Mouse (Mus musculus): ENCODE measurements around the gene Gm6034. TPM values are rescaled to one million over a fixed set of nuclear protein-coding genes. Genes with fewer than 3 reads are reported as not detected.
"Not testable (repeated sequence)": the region's sequence is repeated elsewhere in the genome, so short reads cannot be mapped to it uniquely, and the experiment has no call there.

The Gm6034 gene
- polyA plus RNA-seq, 1 experiment from 2014 or later: not detected

GRCm38 (mm10) chr17:36082519-36083232 is 39.9 kb downstream of the Gm6034 start:
- H3K9ac ChIP-seq (ENCODE audit: low read depth, low read length); H3K27ac ChIP-seq (ENCODE audit: low read depth, low read length); ATAC-seq (replicated peaks; ENCODE audit: insufficient number of reproducible peaks, low FRiP score, low TSS enrichment); H3K4me1 ChIP-seq (ENCODE audit: control insufficient read depth, insufficient read depth, low read length); H3K36me3 ChIP-seq (ENCODE audit: control insufficient read depth, insufficient read depth, low read length); H3K9me3 ChIP-seq (replicated peaks; ENCODE audit: control insufficient read depth, low read length): not testable (repeated sequence)
- H3K4me2 ChIP-seq: peak overlapping the region; percentile 95
- H3K27me3 ChIP-seq (ENCODE audit: control insufficient read depth, insufficient read depth, low read length): peaks cover 23% of the 10 kb centered on the region
- peak overlapping the region; percentile 56 for H3K4me3 ChIP-seq (ENCODE audit: low read depth, low read length)
- 50% methylated on average over 3 of the region's 6 CpGs for WGBS (ENCODE audit: insufficient replicate concordance)

- H3K9ac ChIP-seq (ENCODE audit: low read depth, low read length): peak overlapping the region; percentile 65
- no peaks in the 10 kb centered on the region for H3K36me3 ChIP-seq (ENCODE audit: control insufficient read depth, insufficient read depth, low read length)
- WGBS (ENCODE audit: insufficient replicate concordance): 1% methylated on average over 46 of the region's 46 CpGs
- peak overlapping the region; percentile 56 for H3K4me3 ChIP-seq (ENCODE audit: low read depth, low read length)
- no peak overlapping the region for H3K27ac ChIP-seq (ENCODE audit: low read depth, low read length)
- 0 out of 2 replicates have a peak, but pooled peaks have one; percentile 35 for ATAC-seq (replicated peaks; ENCODE audit: insufficient number of reproducible peaks, low FRiP score, low TSS enrichment)
- peaks cover 23% of the 10 kb centered on the region for H3K27me3 ChIP-seq (ENCODE audit: control insufficient read depth, insufficient read depth, low read length)
- peaks cover 4% of the 10 kb centered on the region; the same call in 1 of the 2 replicates for H3K4me1 ChIP-seq (ENCODE audit: control insufficient read depth, insufficient read depth, low read length)
- no peaks in the 10 kb centered on the region for H3K9me3 ChIP-seq (replicated peaks; ENCODE audit: control insufficient read depth, low read length)
- peak overlapping the region; percentile 95 for H3K4me2 ChIP-seq
These were observed 40.6 kb downstream of the Gm6034 start for GRCm38 (mm10) chr17:36083266-36083869.

GRCm38 (mm10) chr17:36083870-36084451 is 41.2 kb downstream of the Gm6034 start:
- Histone ChIP-seq H3K4me3 (ENCODE audit: low read depth, low read length) (peak overlapping the region; percentile 56), H3K4me1 (ENCODE audit: control insufficient read depth, insufficient read depth, low read length) (peaks cover 4% of the 10 kb centered on the region; the same call in 1 of the 2 replicates), H3K4me2 (peak overlapping the region; percentile 95), H3K9ac (ENCODE audit: low read depth, low read length) (peak overlapping the region; percentile 65), H3K36me3 (ENCODE audit: control insufficient read depth, insufficient read depth, low read length) (no peaks in the 10 kb centered on the region), H3K27ac (ENCODE audit: low read depth, low read length) (no peak overlapping the region), H3K27me3 (ENCODE audit: control insufficient read depth, insufficient read depth, low read length) (peaks cover 23% of the 10 kb centered on the region), H3K9me3 (replicated peaks; ENCODE audit: control insufficient read depth, low read length) (no peaks in the 10 kb centered on the region)
- 0 out of 2 replicates have a peak, but pooled peaks have one; percentile 22 for ATAC-seq (replicated peaks; ENCODE audit: insufficient number of reproducible peaks, low FRiP score, low TSS enrichment)
- WGBS (ENCODE audit: insufficient replicate concordance): 3% methylated on average over 41 of the region's 42 CpGs

- H3K9me3 ChIP-seq (replicated peaks; ENCODE audit: control insufficient read depth, low read length); H3K4me3 ChIP-seq (ENCODE audit: low read depth, low read length): not testable (repeated sequence)
- WGBS (ENCODE audit: insufficient replicate concordance): 50% methylated on average over 1 of the region's 1 CpGs
These were observed 43.2 kb downstream of the Gm6034 start for GRCm38 (mm10) chr17:36085976-36086375.

GRCm38 (mm10) chr17:36091933-36092332 is 49.2 kb downstream of the Gm6034 start:
- not testable (repeated sequence) for H3K4me1 ChIP-seq (ENCODE audit: control insufficient read depth, insufficient read depth, low read length); H3K9ac ChIP-seq (ENCODE audit: low read depth, low read length); H3K27ac ChIP-seq (ENCODE audit: low read depth, low read length); ATAC-seq (replicated peaks; ENCODE audit: insufficient number of reproducible peaks, low FRiP score, low TSS enrichment); H3K4me3 ChIP-seq (ENCODE audit: low read depth, low read length); H3K4me2 ChIP-seq; H3K27me3 ChIP-seq (ENCODE audit: control insufficient read depth, insufficient read depth, low read length); H3K36me3 ChIP-seq (ENCODE audit: control insufficient read depth, insufficient read depth, low read length); H3K9me3 ChIP-seq (replicated peaks; ENCODE audit: control insufficient read depth, low read length)
- WGBS (ENCODE audit: insufficient replicate concordance): no CpG with 5 or more reads among the region's 2 CpGs

More at GRCm38 (mm10) chr17:36085976-36086375, 43.2 kb downstream of the Gm6034 start:
- not testable (repeated sequence) for H3K4me2 ChIP-seq; H3K4me1 ChIP-seq (ENCODE audit: control insufficient read depth, insufficient read depth, low read length); H3K27ac ChIP-seq (ENCODE audit: low read depth, low read length); ATAC-seq (replicated peaks; ENCODE audit: insufficient number of reproducible peaks, low FRiP score, low TSS enrichment); H3K9ac ChIP-seq (ENCODE audit: low read depth, low read length); H3K36me3 ChIP-seq (ENCODE audit: control insufficient read depth, insufficient read depth, low read length)
- H3K27me3 ChIP-seq (ENCODE audit: control insufficient read depth, insufficient read depth, low read length): peaks cover 23% of the 10 kb centered on the region

- H3K9ac ChIP-seq (ENCODE audit: low read depth, low read length); H3K4me2 ChIP-seq; H3K4me1 ChIP-seq (ENCODE audit: control insufficient read depth, insufficient read depth, low read length); H3K27me3 ChIP-seq (ENCODE audit: control insufficient read depth, insufficient read depth, low read length); H3K27ac ChIP-seq (ENCODE audit: low read depth, low read length); H3K36me3 ChIP-seq (ENCODE audit: control insufficient read depth, insufficient read depth, low read length); H3K4me3 ChIP-seq (ENCODE audit: low read depth, low read length); ATAC-seq (replicated peaks; ENCODE audit: insufficient number of reproducible peaks, low FRiP score, low TSS enrichment); H3K9me3 ChIP-seq (replicated peaks; ENCODE audit: control insufficient read depth, low read length): not testable (repeated sequence)
These were observed 49.8 kb downstream of the Gm6034 start for GRCm38 (mm10) chr17:36092520-36092919.

- H3K4me2 ChIP-seq: no peak overlapping the region
- no peak overlapping the region for H3K9ac ChIP-seq (ENCODE audit: low read depth, low read length)
- H3K4me1 ChIP-seq (ENCODE audit: control insufficient read depth, insufficient read depth, low read length): no peaks in the 10 kb centered on the region
- no peaks in the 10 kb centered on the region for H3K36me3 ChIP-seq (ENCODE audit: control insufficient read depth, insufficient read depth, low read length)
- 0 out of 2 replicates have a peak, but pooled peaks cover 2% of the 10 kb centered on the region for H3K27me3 ChIP-seq (ENCODE audit: control insufficient read depth, insufficient read depth, low read length)
- no peak overlapping the region for H3K27ac ChIP-seq (ENCODE audit: low read depth, low read length)
- no peak for ATAC-seq (replicated peaks; ENCODE audit: insufficient number of reproducible peaks, low FRiP score, low TSS enrichment)
- no peaks in the 10 kb centered on the region for H3K9me3 ChIP-seq (replicated peaks; ENCODE audit: control insufficient read depth, low read length)
- WGBS (ENCODE audit: insufficient replicate concordance): 10% methylated on average over 3 of the region's 3 CpGs
- H3K4me3 ChIP-seq (ENCODE audit: low read depth, low read length): no peak overlapping the region
These were observed 51.2 kb downstream of the Gm6034 start for GRCm38 (mm10) chr17:36093936-36094335.

- H3K27me3 ChIP-seq (ENCODE audit: control insufficient read depth, insufficient read depth, low read length); H3K27ac ChIP-seq (ENCODE audit: low read depth, low read length); H3K4me2 ChIP-seq; ATAC-seq (replicated peaks; ENCODE audit: insufficient number of reproducible peaks, low FRiP score, low TSS enrichment); H3K9me3 ChIP-seq (replicated peaks; ENCODE audit: control insufficient read depth, low read length); H3K36me3 ChIP-seq (ENCODE audit: control insufficient read depth, insufficient read depth, low read length); H3K9ac ChIP-seq (ENCODE audit: low read depth, low read length); H3K4me1 ChIP-seq (ENCODE audit: control insufficient read depth, insufficient read depth, low read length); H3K4me3 ChIP-seq (ENCODE audit: low read depth, low read length): not testable (repeated sequence)
- WGBS (ENCODE audit: insufficient replicate concordance): 68% methylated on average over 2 of the region's 2 CpGs
These were observed 56.8 kb downstream of the Gm6034 start for GRCm38 (mm10) chr17:36099603-36100002.
